ENCODE assay signal across 8 mouse cellular contexts in the genomic region with DNA sequence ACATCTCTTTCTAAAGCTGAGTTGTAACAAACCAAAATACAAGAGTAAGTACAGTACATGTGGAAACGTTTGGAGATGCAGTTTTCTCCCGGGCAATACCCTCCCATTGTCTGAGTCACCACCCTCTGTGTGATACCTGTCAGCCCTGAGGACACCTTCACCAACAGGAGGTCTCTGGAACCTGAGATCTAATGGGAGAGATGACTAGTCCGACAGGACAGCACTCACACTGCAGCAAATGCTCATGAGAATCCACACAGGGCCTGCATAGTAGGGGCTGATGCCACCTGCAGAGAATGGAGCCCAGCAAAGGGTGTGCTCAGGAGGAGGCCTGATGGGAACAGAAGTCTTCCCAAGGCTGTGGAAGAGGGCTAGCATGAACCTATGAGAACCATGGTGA. TPM values are rescaled to one million over a fixed set of nuclear protein-coding genes. Genes with fewer than 3 reads are reported as not detected.
DNase-seq lines count a peak whose midpoint lies in the region; ATAC-seq and TF ChIP-seq lines count a peak whose summit lies in the region.

No protein-coding gene starts in this region.

- H3K9ac ChIP-seq in neural tube, embryonic 11.5 days (ENCODE audit: low read length) = peak overlapping the region; percentile 56
- no peak overlapping the region; the same call in 1 of the 2 replicates for H3K9ac ChIP-seq in liver, embryonic 11.5 days (ENCODE audit: low read depth, low read length)
- H3K9ac ChIP-seq in stomach, postnatal 0 days (ENCODE audit: low read length) = peak overlapping the region; percentile 54

- H3K4me1 ChIP-seq in neural tube, embryonic 11.5 days (ENCODE audit: control insufficient read depth, insufficient read depth, low read length) = peaks cover 5% of the 10 kb centered on the region
- peaks cover 16% of the 10 kb centered on the region for H3K4me1 ChIP-seq in liver, embryonic 11.5 days (replicated peaks; ENCODE audit: control insufficient read depth, insufficient read depth, low read length)
- peaks cover 11% of the 10 kb centered on the region for H3K4me1 ChIP-seq in stomach, postnatal 0 days (replicated peaks; ENCODE audit: control insufficient read depth, insufficient read depth)

- H3K4me2 ChIP-seq in neural tube, embryonic 11.5 days (ENCODE audit: low read depth) = peak overlapping the region; percentile 67
- H3K4me2 ChIP-seq in liver, embryonic 11.5 days = peak overlapping the region; percentile 98
- peak overlapping the region; percentile 49 for H3K4me2 ChIP-seq in stomach, postnatal 0 days (replicated peaks; ENCODE audit: low read depth)

- DNase-seq in cerebellum, adult 9-11 months = peak; percentile 67
- DNase-seq in cerebellum, postnatal 25 days = no peak
- DNase-seq in neural tube, embryonic 11.5 days (ENCODE audit: low spot score) = no peak
- DNase-seq in neural tube, embryonic 10.5 days (ENCODE audit: extremely low spot score, low spot score) = no peak
- no peak for DNase-seq in liver, embryonic 11.5 days (ENCODE audit: low spot score)
- DNase-seq in stomach, postnatal 0 days (ENCODE audit: low spot score) = no peak
- no peak for DNase-seq in ovary, postnatal 36 days (ENCODE audit: low spot score)
- no peak for DNase-seq in gastrocnemius, postnatal 10 days

- whole genome bisulfite sequencing in neural tube, embryonic 11.5 days = 30% methylated on average over 3 of the region's 3 CpGs
- 25% methylated on average over 3 of the region's 3 CpGs for WGBS in liver, embryonic 11.5 days
- 24% methylated on average over 3 of the region's 3 CpGs for WGBS in stomach, postnatal 0 days

- no peaks in the 10 kb centered on the region; the same call in 1 of the 2 replicates for H3K36me3 ChIP-seq in neural tube, embryonic 11.5 days (ENCODE audit: control insufficient read depth, insufficient read depth, low read length)
- H3K36me3 ChIP-seq in liver, embryonic 11.5 days (ENCODE audit: control insufficient read depth, insufficient read depth, low read length) = no peaks in the 10 kb centered on the region
- peaks cover 3% of the 10 kb centered on the region; the same call in 1 of the 2 replicates for H3K36me3 ChIP-seq in stomach, postnatal 0 days (ENCODE audit: control insufficient read depth, insufficient read depth, low read length)

- TF ChIP-seq CTCF in stomach, postnatal 0 days (IDR thresholded peaks at IDR 0.05; ENCODE audit: low read depth) = no peak

- H3K9me3 ChIP-seq in neural tube, embryonic 11.5 days (ENCODE audit: control insufficient read depth, low read length) = no peaks in the 10 kb centered on the region
- no peaks in the 10 kb centered on the region for H3K9me3 ChIP-seq in liver, embryonic 11.5 days (ENCODE audit: control insufficient read depth, low read length)
- no peaks in the 10 kb centered on the region for H3K9me3 ChIP-seq in stomach, postnatal 0 days (ENCODE audit: control insufficient read depth, low read length)

- TF ChIP-seq EP300 in stomach, postnatal 0 days (optimal IDR thresholded peaks at IDR 0.05) = no peak

- H3K27me3 ChIP-seq in neural tube, embryonic 11.5 days (ENCODE audit: control insufficient read depth, insufficient read depth, low read length) = no peaks in the 10 kb centered on the region
- H3K27me3 ChIP-seq in liver, embryonic 11.5 days (replicated peaks; ENCODE audit: control insufficient read depth, insufficient read depth, low read length) = no peaks in the 10 kb centered on the region
- H3K27me3 ChIP-seq in stomach, postnatal 0 days (ENCODE audit: control insufficient read depth, insufficient read depth, low read length) = no peaks in the 10 kb centered on the region

- no peak overlapping the region; the same call in 1 of the 2 replicates for H3K27ac ChIP-seq in neural tube, embryonic 11.5 days (ENCODE audit: low read depth, low read length)
- peak overlapping the region; percentile 36; the same call in 1 of the 2 replicates for H3K27ac ChIP-seq in liver, embryonic 11.5 days (ENCODE audit: low read depth, low read length)
- peak overlapping the region; percentile 93 for H3K27ac ChIP-seq in stomach, postnatal 0 days (replicated peaks)

- no peak for ATAC-seq in neural tube, embryonic 11.5 days (ENCODE audit: insufficient read depth, low FRiP score, low TSS enrichment)
- no peak for ATAC-seq in liver, embryonic 11.5 days (replicated peaks; ENCODE audit: low FRiP score)
- ATAC-seq in stomach, postnatal 0 days (ENCODE audit: low FRiP score, low TSS enrichment) = no peak

- peak overlapping the region; percentile 73 for H3K4me3 ChIP-seq in neural tube, embryonic 11.5 days (ENCODE audit: low read depth, low read length)
- H3K4me3 ChIP-seq in liver, embryonic 11.5 days (ENCODE audit: low read depth, low read length) = peak overlapping the region; percentile 81
- H3K4me3 ChIP-seq in stomach, postnatal 0 days (ENCODE audit: low read depth, low read length) = peak overlapping the region; percentile 67

RNA-seq across cellular contexts. Expression of a gene that starts 0.5 kb away (rescaled TPM):
- polyA plus RNA-seq in neural tube, embryonic 11.5 days (2014; fragmentation: Nextera tagmentation; extraction: Ambion mirVana) = 22.0 and 26.3 TPM in 2 replicates
- polyA plus RNA-seq in liver, embryonic 11.5 days (2014; fragmentation: Nextera tagmentation; extraction: Ambion mirVana) = 9.2 and 14.3 TPM in 2 replicates
- polyA plus RNA-seq in stomach, postnatal 0 days (2015; fragmentation: Nextera tagmentation; extraction: Ambion mirVana) = 51.7 and 59.7 TPM in 2 replicates
- 10 to 100 TPM; 23.5 to 25.2 TPM for total RNA-seq in gastrocnemius, postnatal 10 days (2021)

RNA-seq across cellular contexts. Expression of a gene that starts 4.8 kb away (rescaled TPM):
- polyA plus RNA-seq in neural tube, embryonic 11.5 days (2014; fragmentation: Nextera tagmentation; extraction: Ambion mirVana) = 0.72 and 0.89 TPM in 2 replicates
- polyA plus RNA-seq in liver, embryonic 11.5 days (2014; fragmentation: Nextera tagmentation; extraction: Ambion mirVana) = 0.21 TPM in 1 of 2 replicates, not detected in the other
- polyA plus RNA-seq in stomach, postnatal 0 days (2015; fragmentation: Nextera tagmentation; extraction: Ambion mirVana) = 246 and 272 TPM in 2 replicates
- total RNA-seq in gastrocnemius, postnatal 10 days (2021) = under 1 TPM in 1 of 2 experiments, not detected in 1; 0.52 TPM

RNA-seq across cellular contexts. Expression of a gene that starts 8.4 kb away (rescaled TPM):
- 0.43 TPM in 1 of 2 replicates, not detected in the other for polyA plus RNA-seq in neural tube, embryonic 11.5 days (2014; fragmentation: Nextera tagmentation; extraction: Ambion mirVana)
- not detected in 2 replicates for polyA plus RNA-seq in liver, embryonic 11.5 days (2014; fragmentation: Nextera tagmentation; extraction: Ambion mirVana)
- polyA plus RNA-seq in stomach, postnatal 0 days (2015; fragmentation: Nextera tagmentation; extraction: Ambion mirVana) = 4.7 and 5.2 TPM in 2 replicates
- 1 to 10 TPM; 1.7 to 9.6 TPM for total RNA-seq in gastrocnemius, postnatal 10 days (2021)

RNA-seq across cellular contexts. Expression of a gene that starts 32.3 kb away (rescaled TPM):
- polyA plus RNA-seq in neural tube, embryonic 11.5 days (2014; fragmentation: Nextera tagmentation; extraction: Ambion mirVana) = not detected in 2 replicates
- polyA plus RNA-seq in liver, embryonic 11.5 days (2014; fragmentation: Nextera tagmentation; extraction: Ambion mirVana) = not detected in 2 replicates
- polyA plus RNA-seq in stomach, postnatal 0 days (2015; fragmentation: Nextera tagmentation; extraction: Ambion mirVana) = not detected in 2 replicates
- total RNA-seq in gastrocnemius, postnatal 10 days (2021) = not detected

RNA-seq across cellular contexts. Expression of a gene that starts 32.9 kb away (rescaled TPM):
- 5.0 and 5.6 TPM in 2 replicates for polyA plus RNA-seq in neural tube, embryonic 11.5 days (2014; fragmentation: Nextera tagmentation; extraction: Ambion mirVana)
- 3.9 and 4.5 TPM in 2 replicates for polyA plus RNA-seq in liver, embryonic 11.5 days (2014; fragmentation: Nextera tagmentation; extraction: Ambion mirVana)
- 1.7 and 2.6 TPM in 2 replicates for polyA plus RNA-seq in stomach, postnatal 0 days (2015; fragmentation: Nextera tagmentation; extraction: Ambion mirVana)
- 10 to 100 TPM; 10.4 to 14.1 TPM for total RNA-seq in gastrocnemius, postnatal 10 days (2021)

Comparison
In these comparisons a context has a peak if more than half of its experiments do, and no peak if none do; other contexts are left out.
1. RNA of a gene that starts 4.8 kb away (polyA plus RNA-seq): 246 to 272 TPM in stomach, postnatal 0 days; 0.72 to 0.89 TPM in neural tube, embryonic 11.5 days and 0.21 TPM in liver, embryonic 11.5 days; every median in the first group is over 100 times any median in the second.
2. Peak in every context shown above with its lines, with median percentiles within 50 percentile points of each other: H3K4me2 ChIP-seq and H3K4me3 ChIP-seq.